Mouse (Mus musculus) activated CD4-positive, CD25-positive, alpha-beta regulatory T cell, adult 9 weeks (primary cell): ENCODE data around the gene Nkx3-2. TPM values are rescaled to one million over a fixed set of nuclear protein-coding genes. Genes with fewer than 3 reads are reported as not detected.

Experiments
- polyA plus RNA-seq: library from polyadenylated mRNA; unstranded; fragments of 100-300 nt; shearing (Covaris generic); gene quantifications from one replicate; pipeline ENCODE4 v1.2.1, GENCODE M21; 2017

Nkx3-2 gene
- polyA plus RNA-seq: not detected

GRCm38 (mm10) chr5:41763731-41764721 lies at the start of gene Nkx3-2:
Gene Nkx3-2, minus strand, starts transcription at chr5:41764501.

Other genes with a start within 250 kb of the Nkx3-2 start
- 38.1 TPM for gene Rab28, start 56.3 kb downstream of the Nkx3-2 start, polyA plus RNA-seq
- 13.5 TPM for gene Bod1l, start 79.8 kb upstream of the Nkx3-2 start, polyA plus RNA-seq